Mouse (Mus musculus) left cerebral cortex, adult 11 months (tissue): ENCODE measurements around the gene Dgkg.

ENCODE experiments used
- DNase-seq: peaks from one replicate; pipeline ENCODE4 v3.0.0; 2022; ENCODE audit warnings: low spot score

The Dgkg gene

DNA sequence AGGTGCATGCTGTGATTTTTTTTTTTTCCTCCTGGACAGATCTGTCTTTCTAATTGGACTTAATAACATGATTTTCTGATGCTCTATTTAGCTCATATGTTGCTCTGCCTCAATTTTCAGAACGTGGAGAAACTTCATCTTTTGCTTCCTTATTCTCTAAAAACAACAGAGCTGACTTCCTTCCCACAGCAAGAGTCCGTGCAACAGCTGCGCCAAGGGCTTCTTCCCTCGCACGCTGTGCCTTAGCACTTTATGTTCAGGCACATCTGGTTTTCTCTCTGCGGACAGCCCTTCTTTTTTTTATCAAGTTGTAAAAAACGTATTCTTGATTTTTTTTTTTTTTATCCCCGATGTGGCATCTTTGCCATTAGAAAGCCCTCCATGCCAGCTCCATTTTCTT is 111.2 kb downstream of the Dgkg start:
- DNase-seq, result no peak

- DNase-seq, result peak; percentile 81
These were observed 111.9 kb downstream of the Dgkg start for GRCm38 (mm10) chr16:22545016-22545561.

DNA sequence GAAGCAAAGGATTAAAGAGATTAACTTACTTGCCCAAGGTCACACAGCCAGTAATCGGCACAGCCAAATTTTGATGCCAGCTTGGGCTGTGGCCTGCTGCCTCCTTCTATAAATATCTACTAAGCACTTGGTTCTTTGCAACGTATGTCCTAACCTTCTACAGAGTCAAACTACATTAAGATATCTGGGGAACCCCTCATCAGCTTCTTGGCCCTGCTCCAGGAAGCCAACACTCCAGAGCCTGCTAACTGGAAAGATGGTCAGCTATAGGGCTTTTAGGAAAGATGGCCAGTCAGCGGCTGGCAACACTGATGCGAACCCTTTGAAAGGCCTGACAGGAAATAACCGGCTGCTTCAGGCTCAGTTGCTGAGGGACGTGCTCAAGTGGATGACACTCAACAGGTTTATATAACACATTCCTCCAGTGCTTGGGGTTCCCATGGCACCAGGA is 114.3 kb downstream of the Dgkg start:
- DNase-seq, result no peak

- no peak for DNase-seq
These were observed 117.7 kb downstream of the Dgkg start for GRCm38 (mm10) chr16:22539275-22539674.

GRCm38 (mm10) chr16:22536581-22537160 is 120.3 kb downstream of the Dgkg start:
- DNase-seq, result no peak

GRCm38 (mm10) chr16:22533087-22533486 is 123.9 kb downstream of the Dgkg start:
- DNase-seq, result no peak

- DNase-seq, result no peak
These were observed 125.2 kb downstream of the Dgkg start for GRCm38 (mm10) chr16:22531834-22532233.

- DNase-seq, result no peak
These were observed 126.0 kb downstream of the Dgkg start for GRCm38 (mm10) chr16:22531041-22531440.

DNA sequence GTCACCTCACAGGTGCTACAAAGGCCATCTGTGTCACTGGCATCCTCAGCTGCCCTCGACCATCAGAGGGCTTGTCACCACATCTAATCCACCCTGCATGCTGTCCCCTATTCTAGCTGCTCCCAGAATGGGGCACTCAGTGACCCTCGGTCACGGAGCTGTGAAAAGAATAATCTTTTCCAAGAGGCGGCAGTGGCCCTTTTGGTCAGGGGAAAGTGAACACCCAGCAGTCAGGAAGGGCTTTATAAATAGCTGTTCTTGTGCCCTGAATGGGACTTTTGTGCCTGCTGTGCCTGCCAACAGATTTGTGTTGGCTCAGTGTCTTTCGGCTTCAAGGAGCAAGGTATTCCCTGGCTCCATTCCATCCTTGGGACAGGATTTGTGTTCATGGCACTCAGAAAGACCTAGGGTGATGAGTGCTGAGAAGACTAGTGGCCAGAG is 129.5 kb downstream of the Dgkg start:
- DNase-seq, result no peak

DNA sequence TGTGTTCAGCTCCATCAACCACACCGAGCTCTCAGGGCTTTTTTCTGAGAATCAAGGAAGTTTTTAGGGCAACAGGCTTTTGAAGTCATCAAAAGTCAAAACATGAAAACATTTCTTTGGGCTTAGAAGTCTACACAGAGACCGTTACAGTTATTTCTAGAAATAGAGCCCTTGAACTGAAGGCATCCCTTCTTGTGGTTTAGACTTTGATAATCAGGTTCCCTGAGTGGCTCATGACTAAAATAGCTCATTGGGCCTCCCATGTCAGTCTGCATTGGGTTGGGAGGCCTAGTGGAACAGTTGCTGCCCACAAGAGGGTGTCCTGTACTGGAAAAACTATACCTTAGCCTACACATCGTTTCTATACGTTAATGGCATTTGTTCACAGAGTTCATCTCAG is 130.6 kb downstream of the Dgkg start:
- DNase-seq, result no peak

DNA sequence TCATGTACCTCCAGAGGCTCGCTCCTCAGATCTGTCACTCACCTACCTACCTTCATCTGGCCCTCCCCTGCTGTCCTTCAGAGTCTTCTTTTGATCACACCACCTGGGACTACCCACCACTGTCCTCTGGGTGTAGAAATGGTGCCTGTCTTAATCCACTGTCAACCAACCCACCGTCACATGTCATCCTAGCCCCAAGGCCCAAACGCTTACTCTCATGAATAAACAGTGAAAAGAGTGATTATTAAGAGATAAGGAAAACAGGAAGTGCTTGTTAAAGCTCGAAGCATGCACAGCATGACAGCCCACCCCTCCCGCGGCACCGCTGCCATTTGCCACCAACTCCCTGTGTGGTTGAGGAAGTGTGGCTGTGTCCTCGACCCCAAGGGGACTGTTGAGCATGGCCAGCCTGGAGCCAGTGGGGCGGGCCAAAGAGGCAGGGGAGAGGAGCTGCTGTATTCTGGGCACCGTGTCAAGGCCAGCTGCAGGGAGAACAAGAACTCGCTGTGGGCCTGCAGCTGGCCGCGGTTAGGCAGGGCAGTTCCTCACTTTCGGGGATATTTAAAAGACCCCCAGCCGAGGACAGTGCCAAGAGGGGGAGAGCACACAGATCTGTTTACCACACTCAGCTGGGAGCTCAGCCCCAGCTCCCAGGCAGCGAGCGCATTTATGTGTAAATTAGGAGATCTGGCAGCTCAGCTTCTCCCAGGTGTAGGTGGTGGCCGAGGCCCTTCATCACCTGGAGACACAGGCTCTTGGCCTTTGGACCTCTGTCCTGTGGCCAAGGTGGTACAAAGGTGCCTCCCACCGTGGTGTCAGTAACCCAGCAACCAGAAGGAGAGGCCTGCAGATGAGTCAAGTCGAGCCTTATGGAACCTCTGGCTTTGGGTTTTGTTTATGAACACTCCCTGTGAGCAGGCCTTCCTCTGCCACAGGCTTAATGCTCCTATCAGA is 139.3 kb downstream of the Dgkg start:
- DNase-seq, result peak; percentile 61

DNA sequence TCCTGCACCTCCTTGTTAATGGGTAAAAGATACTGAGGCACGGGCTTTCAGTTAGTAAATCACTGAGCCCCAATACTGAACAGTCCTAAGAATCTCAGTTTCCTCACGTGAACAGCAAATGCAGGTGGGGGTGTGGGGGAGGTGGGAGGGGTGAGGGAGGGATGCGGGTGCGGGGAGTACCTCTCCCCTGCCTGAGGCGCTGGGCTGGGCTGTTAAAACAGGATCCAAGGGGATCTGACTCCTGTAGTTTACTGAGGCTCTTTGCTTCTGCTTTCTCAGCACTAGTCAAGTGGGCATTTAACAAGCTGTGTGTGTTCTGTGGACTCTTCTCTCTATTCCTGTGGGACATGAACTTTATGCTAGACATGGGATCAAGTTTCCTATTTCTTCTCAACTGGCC is 141.5 kb downstream of the Dgkg start:
- DNase-seq, result no peak

DNA sequence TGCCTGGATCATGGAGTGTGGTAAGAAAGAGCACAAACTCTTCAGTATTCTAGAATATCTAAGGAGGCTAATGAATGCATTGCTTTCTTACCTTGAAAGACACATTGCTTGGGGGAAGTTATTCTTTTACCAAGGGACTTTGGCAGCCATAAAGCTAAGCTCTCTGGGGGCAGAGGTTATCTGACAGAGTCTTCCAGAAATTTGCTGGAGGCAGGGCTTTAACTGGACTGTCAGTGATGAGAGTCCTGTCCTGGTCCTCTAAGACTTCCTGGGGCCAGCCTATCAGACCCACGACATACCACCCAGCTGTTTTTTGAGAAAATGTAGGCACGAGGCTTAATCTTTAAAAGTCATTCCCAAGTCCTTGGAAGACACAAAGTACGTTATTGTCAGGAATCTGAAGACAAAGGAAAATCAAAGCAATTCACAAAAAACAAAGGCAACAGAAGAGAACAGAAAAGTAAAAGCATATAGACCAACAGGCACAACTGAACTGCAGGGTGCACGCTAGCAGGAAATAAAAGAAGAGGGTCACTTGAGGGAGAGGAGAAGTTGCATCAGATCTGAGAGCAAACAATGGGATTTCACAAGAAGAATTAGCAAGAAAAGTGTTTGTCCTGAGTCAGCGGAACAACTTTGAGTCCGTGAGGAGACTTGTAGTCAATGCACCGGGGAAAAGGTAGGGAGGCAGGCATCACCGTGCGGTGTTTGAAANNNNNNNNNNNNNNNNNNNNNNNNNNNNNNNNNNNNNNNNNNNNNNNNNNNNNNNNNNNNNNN is 146.0 kb downstream of the Dgkg start:
- no peak for DNase-seq

- DNase-seq, result no peak
These were observed 148.0 kb downstream of the Dgkg start for GRCm38 (mm10) chr16:22508936-22509563.

DNA sequence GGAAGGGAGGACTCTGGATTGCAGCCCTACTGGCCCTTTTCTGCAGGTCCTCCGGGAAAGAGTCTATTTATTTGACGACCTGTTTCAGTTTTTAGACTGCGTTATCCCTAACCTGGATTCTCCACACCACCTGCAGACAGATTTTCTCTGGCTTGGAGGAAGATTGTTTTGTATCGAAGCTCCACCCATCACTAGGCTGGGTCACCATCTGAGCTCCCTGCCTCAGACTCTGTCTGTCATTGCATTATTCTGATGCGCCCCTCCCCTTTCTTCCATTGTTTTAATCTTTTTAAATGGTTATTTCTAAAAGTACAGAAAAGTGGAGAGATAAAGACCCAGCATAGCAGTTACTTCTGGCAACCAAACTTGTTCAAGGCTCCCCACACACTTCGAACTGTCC is 151.4 kb downstream of the Dgkg start:
- no peak for DNase-seq

DNA sequence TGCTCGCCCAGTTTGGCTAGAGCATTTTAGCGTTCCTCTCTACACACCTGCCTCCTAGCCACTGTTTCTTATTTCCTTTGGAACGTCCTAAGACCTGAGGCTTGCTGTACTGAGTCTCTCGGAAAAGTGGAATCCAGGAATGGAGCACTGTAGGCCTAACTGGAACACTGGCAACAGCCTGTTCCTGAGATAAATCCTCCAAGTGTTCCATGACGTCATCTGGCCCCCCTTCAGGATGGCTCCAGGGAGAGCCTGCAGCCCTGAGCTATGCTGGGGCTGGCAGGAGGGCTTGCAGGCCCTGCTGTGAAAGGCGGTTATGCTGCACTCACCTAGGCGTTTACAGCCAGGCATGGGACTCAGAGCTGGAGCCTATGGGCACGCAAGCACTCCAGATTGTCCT is 152.2 kb downstream of the Dgkg start:
- no peak for DNase-seq

DNA sequence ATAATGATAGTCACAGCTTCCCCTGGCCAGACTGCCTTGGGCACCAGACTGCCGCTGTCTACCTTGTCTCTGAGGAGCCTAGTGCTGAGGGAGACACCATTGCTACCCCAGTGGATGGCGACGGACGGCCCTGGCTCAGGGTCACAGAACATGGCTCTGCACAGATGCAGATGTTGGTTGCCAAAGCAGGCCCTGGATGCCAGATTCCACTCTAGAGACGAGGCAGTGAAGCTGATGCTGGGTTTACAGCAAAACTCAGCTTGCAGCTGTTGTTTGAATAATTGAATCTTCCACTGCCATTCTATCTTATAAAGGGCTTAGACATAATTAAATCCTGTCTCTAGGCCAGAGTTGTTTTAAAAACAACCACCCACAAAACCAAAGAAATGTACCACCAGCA is 153.0 kb downstream of the Dgkg start:
- DNase-seq, result no peak

GRCm38 (mm10) chr16:22503467-22503866 is 153.6 kb downstream of the Dgkg start:
- DNase-seq, result no peak

GRCm38 (mm10) chr16:22501855-22502254 is 155.2 kb downstream of the Dgkg start:
- DNase-seq, result no peak

DNA sequence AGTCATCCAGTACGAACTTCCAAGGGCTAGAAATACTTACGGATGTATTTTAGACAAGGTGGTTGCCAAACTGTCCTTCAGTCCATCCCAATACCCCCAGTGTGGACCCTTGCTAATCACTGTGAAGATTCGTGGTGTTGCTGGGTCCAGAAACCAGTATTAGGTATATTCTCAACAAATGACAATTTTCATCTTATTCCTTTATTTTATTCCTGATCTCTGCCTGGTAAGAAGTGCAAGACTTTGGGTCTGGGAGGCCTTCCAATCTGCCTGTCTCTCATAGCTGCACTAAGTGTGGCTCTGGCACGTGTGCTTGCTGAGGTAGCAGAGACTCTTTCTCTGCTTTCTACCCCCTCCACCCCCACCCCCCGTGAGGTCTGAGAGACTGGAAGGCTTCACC is 156.5 kb downstream of the Dgkg start:
- no peak for DNase-seq

GRCm38 (mm10) chr16:22499951-22500350 is 157.1 kb downstream of the Dgkg start:
- DNase-seq, result no peak

GRCm38 (mm10) chr16:22499447-22499846 is 157.6 kb downstream of the Dgkg start:
- DNase-seq, result no peak
